Mouse (Mus musculus) right cerebral cortex, postnatal 36 days (tissue): ENCODE measurements around the gene March1.
"Not testable (repeated sequence)": the region's sequence is repeated elsewhere in the genome, so short reads cannot be mapped to it uniquely, and the experiment has no call there.

Experiments used
- DNase-seq, 2 experiments: peaks; one replicate each; pipeline ENCODE4 v3.0.0; 2022; ENCODE audit warnings: low spot score in 2 of 2, mixed read lengths in 1 of 2

March1 gene

GRCm38 (mm10) chr8:66413101-66413500 lies 795.4 kb downstream of the March1 start:
- no peak for DNase-seq

GRCm38 (mm10) chr8:66415234-66415633 lies 797.5 kb downstream of the March1 start:
- DNase-seq: no peak

GRCm38 (mm10) chr8:66417591-66417990 lies 799.9 kb downstream of the March1 start:
- not testable (repeated sequence) for DNase-seq

- DNase-seq: no peak
Observed at GRCm38 (mm10) chr8:66430639-66431038, 812.9 kb downstream of the March1 start.

GRCm38 (mm10) chr8:66433577-66433976 lies 815.9 kb downstream of the March1 start:
- DNase-seq: no peak

- DNase-seq: no peak
Observed at GRCm38 (mm10) chr8:66436804-66437203, 819.1 kb downstream of the March1 start.

GRCm38 (mm10) chr8:66437929-66438328 lies 820.2 kb downstream of the March1 start:
- DNase-seq: no peak

GRCm38 (mm10) chr8:66438468-66438867 lies 820.8 kb downstream of the March1 start:
- DNase-seq: no peak

GRCm38 (mm10) chr8:66441123-66441522 lies 823.4 kb downstream of the March1 start:
- no peak for DNase-seq

- DNase-seq: peak; percentile 6 to 22
Observed at GRCm38 (mm10) chr8:66442778-66443177, 825.1 kb downstream of the March1 start.

- no peak for DNase-seq
Observed at GRCm38 (mm10) chr8:66444141-66444540, 826.4 kb downstream of the March1 start.

- no peak for DNase-seq
Observed at GRCm38 (mm10) chr8:66445351-66445750, 827.7 kb downstream of the March1 start.

GRCm38 (mm10) chr8:66450691-66451090 lies 833.0 kb downstream of the March1 start:
- no peak for DNase-seq

GRCm38 (mm10) chr8:66457057-66457456 lies 839.4 kb downstream of the March1 start:
- DNase-seq: no peak

GRCm38 (mm10) chr8:66469821-66470220 lies 852.1 kb downstream of the March1 start:
- no peak for DNase-seq

GRCm38 (mm10) chr8:66476880-66477279 lies 859.2 kb downstream of the March1 start:
- DNase-seq: no peak

- peak; percentile 60 to 70 for DNase-seq
Observed at GRCm38 (mm10) chr8:66486084-66486763, 868.5 kb downstream of the March1 start, which contains the start of gene Tma16. Gene Tma16, minus strand, starts transcription at chr8:66486530.

GRCm38 (mm10) chr8:66488556-66488955 lies 870.9 kb downstream of the March1 start:
- DNase-seq: no peak

- no peak for DNase-seq
Observed at GRCm38 (mm10) chr8:66490624-66491023, 872.9 kb downstream of the March1 start.

GRCm38 (mm10) chr8:66494496-66494895 lies 876.8 kb downstream of the March1 start:
- no peak for DNase-seq

- peak; percentile 58 to 73 for DNase-seq
Observed at GRCm38 (mm10) chr8:66495726-66496125, 878.0 kb downstream of the March1 start.

GRCm38 (mm10) chr8:66496998-66497577 lies 879.4 kb downstream of the March1 start:
- DNase-seq: no peak

GRCm38 (mm10) chr8:66503381-66503780 lies 885.7 kb downstream of the March1 start:
- no peak for DNase-seq
